Mouse (Mus musculus): ENCODE results near the gene Smyd1.

- TF ChIP-seq CHD2 (IDR thresholded peaks at IDR 0.05; ENCODE audit: low read depth, low read length) (no peak), ZC3H11A (IDR thresholded peaks at IDR 0.05; ENCODE audit: borderline replicate concordance, low read depth, low read length) (no peak)
Measured at GRCm38 (mm10) chr6:71262142-71262833, 59.7 kb downstream of the Smyd1 start.

All from ES-E14 (cell line).